Mouse (Mus musculus): ENCODE data around the gene Traf1. TPM values are rescaled to one million over a fixed set of nuclear protein-coding genes. Genes with fewer than 3 reads are reported as not detected.

Traf1 gene
- polyA plus RNA-seq (2014; fragmentation: Nextera tagmentation; extraction: Ambion mirVana): 0.32 and 0.34 TPM in 2 replicates

DNA sequence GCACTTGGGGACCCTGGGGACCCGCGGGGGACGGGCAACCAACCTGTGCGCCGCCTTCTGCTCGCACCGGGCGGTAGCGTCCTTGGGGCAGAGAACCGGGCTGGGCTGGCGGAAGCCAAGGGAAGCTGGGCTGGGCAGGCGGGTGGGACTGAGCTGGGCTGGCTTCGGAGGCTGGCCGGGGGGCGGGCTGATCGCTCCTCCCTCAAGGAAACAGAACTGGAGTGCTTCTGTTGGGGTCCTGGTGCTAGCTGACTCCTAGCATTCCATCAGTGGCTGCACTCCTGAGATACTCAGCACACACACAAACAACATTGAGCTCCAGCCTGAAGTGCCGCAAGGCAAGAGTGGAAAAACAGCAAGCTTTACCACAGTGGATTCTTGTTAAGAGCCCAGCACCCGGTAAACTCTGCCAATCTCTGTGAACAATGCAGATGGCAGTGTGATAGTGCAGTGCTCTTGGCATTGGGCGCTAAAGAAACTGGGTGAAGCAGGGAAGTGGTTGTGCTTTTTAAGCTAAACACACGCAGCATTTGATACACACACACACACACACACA is at the start of gene Traf1:
Traf1 (minus strand) TSS at position 292 of the 556 bp plus-strand sequence.
- Histone ChIP-seq H3K4me3 (ENCODE audit: low read depth, low read length) (no peak within 1 kb of the TSS), H3K4me2 (no peak within 1 kb of the TSS; the same call in 1 of the 2 replicates), H3K4me1 (ENCODE audit: control insufficient read depth, insufficient read depth, low read length) (no peaks in the 10 kb centered on the region), H3K9ac (ENCODE audit: low read length) (no peak within 1 kb of the TSS), H3K27ac (ENCODE audit: low read depth, low read length) (no peak within 1 kb of the TSS), H3K36me3 (ENCODE audit: control insufficient read depth, insufficient read depth, low read length) (no peaks in the 10 kb centered on the region), H3K27me3 (ENCODE audit: control insufficient read depth, insufficient read depth, low read length) (no peaks in the 10 kb centered on the region), H3K9me3 (ENCODE audit: control insufficient read depth, low read length) (no peaks in the 10 kb centered on the region)
- no peak for ATAC-seq (ENCODE audit: low FRiP score)
- WGBS: 21% methylated on average over 20 of the region's 20 CpGs
- DNase-seq (ENCODE audit: low spot score, missing footprints): no peak

DNA sequence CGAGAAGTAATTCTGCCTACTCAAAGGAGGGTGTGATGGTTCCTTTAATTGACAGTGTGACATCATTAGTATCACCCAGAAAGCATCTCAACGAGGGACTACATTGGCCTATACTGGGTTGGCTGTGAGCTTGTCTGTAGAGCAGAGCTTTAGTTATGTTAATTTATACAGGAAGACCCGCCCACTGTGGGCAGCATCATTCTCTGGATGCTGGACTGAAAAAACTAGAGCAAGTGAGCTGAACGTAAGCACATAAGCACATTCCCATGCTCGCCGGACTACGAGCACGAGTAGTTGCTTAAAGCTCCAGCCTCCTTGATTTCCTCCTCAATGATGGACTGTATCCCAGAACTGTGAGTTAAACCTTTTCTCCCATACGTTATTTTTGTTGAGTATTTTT is 37.4 kb upstream of the Traf1 start:
- Histone ChIP-seq H3K9ac (ENCODE audit: low read length) (no peak overlapping the region), H3K27me3 (ENCODE audit: control insufficient read depth, insufficient read depth, low read length) (no peaks in the 10 kb centered on the region), H3K36me3 (ENCODE audit: control insufficient read depth, insufficient read depth, low read length) (no peaks in the 10 kb centered on the region), H3K27ac (ENCODE audit: low read depth, low read length) (no peak overlapping the region), H3K4me2 (no peak overlapping the region), H3K4me1 (ENCODE audit: control insufficient read depth, insufficient read depth, low read length) (peaks cover 2% of the 10 kb centered on the region), H3K4me3 (ENCODE audit: low read depth, low read length) (no peak overlapping the region), H3K9me3 (ENCODE audit: control insufficient read depth, low read length) (no peaks in the 10 kb centered on the region)
- DNase-seq (ENCODE audit: low spot score, missing footprints): no peak
- ATAC-seq (ENCODE audit: low FRiP score): no peak
- 84% methylated on average over 9 of the region's 9 CpGs for WGBS

DNA sequence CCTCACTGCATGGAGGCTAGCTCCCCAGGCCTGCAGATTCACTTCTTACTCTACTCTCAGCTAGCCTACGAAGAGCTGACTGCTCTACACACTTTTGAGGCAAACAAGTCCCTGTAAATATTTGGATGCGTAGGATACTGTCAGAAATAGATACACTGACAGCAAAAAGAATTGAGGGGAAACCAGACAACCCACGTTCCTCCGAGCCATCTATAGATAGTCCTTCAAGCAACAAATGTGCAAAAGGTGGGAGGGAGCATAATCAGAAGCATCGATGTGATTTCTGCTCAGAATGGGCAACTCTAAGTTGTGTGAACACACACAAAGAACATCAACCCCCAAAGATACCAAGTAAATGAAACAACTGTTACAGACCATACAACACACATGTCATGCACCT is 34.9 kb upstream of the Traf1 start:
- WGBS: 87% methylated on average over 5 of the region's 5 CpGs
- H3K9ac ChIP-seq (ENCODE audit: low read length): no peak overlapping the region
- H3K27ac ChIP-seq (ENCODE audit: low read depth, low read length): no peak overlapping the region

DNA sequence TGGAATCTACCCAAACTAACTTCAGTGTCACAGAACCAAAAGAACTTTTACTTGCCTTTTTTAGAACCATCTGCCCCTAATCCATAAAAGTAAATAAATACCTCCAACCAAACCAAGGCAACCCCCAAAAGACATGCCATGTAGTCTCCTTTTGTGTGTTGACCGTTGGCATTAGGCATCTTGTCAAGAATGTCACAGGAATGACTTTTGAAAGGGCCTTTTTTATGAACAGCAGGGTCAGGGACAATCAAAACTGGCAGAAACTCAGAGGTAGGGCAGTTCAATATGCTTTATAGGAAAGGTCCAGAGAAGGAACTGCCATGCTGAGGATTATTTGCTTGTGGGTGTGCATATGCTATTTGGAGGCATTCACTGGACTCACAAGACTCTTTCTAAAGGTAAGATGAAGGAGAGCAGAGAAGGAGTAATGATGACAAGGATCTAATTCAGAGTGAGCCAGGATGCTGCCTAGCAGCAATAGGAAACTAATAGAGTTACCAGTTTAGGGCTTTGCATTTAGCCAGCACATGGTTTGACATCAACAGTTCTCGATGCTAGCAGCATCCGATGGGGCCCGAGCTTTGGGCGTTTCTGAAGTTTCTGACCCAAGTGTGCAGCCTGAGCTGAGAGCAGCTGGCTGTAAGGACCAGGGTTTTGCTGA is 32.3 kb upstream of the Traf1 start:
- no peak overlapping the region for H3K9ac ChIP-seq (ENCODE audit: low read length)
- no peaks in the 10 kb centered on the region for H3K36me3 ChIP-seq (ENCODE audit: control insufficient read depth, insufficient read depth, low read length)
- 37% methylated on average over 5 of the region's 5 CpGs for WGBS
- peak overlapping the region; percentile 8; the same call in 1 of the 2 replicates for H3K4me2 ChIP-seq
- peak overlapping the region; percentile 71 for H3K27ac ChIP-seq (ENCODE audit: low read depth, low read length)
- DNase-seq (ENCODE audit: low spot score, missing footprints): peak; percentile 90
- no peak overlapping the region for H3K4me3 ChIP-seq (ENCODE audit: low read depth, low read length)
- no peaks in the 10 kb centered on the region for H3K9me3 ChIP-seq (ENCODE audit: control insufficient read depth, low read length)
- peak; percentile 57 for ATAC-seq (ENCODE audit: low FRiP score)
- H3K4me1 ChIP-seq (ENCODE audit: control insufficient read depth, insufficient read depth, low read length): peaks cover 15% of the 10 kb centered on the region
- no peaks in the 10 kb centered on the region for H3K27me3 ChIP-seq (ENCODE audit: control insufficient read depth, insufficient read depth, low read length)

More for the DNA sequence above, 34.9 kb upstream of the Traf1 start:
- Histone ChIP-seq H3K36me3 (ENCODE audit: control insufficient read depth, insufficient read depth, low read length) (no peaks in the 10 kb centered on the region), H3K4me1 (ENCODE audit: control insufficient read depth, insufficient read depth, low read length) (peaks cover 15% of the 10 kb centered on the region), H3K4me3 (ENCODE audit: low read depth, low read length) (no peak overlapping the region), H3K27me3 (ENCODE audit: control insufficient read depth, insufficient read depth, low read length) (no peaks in the 10 kb centered on the region), H3K4me2 (no peak overlapping the region), H3K9me3 (ENCODE audit: control insufficient read depth, low read length) (no peaks in the 10 kb centered on the region)
- ATAC-seq (ENCODE audit: low FRiP score) (no peak), DNase-seq (ENCODE audit: low spot score, missing footprints) (no peak)

DNA sequence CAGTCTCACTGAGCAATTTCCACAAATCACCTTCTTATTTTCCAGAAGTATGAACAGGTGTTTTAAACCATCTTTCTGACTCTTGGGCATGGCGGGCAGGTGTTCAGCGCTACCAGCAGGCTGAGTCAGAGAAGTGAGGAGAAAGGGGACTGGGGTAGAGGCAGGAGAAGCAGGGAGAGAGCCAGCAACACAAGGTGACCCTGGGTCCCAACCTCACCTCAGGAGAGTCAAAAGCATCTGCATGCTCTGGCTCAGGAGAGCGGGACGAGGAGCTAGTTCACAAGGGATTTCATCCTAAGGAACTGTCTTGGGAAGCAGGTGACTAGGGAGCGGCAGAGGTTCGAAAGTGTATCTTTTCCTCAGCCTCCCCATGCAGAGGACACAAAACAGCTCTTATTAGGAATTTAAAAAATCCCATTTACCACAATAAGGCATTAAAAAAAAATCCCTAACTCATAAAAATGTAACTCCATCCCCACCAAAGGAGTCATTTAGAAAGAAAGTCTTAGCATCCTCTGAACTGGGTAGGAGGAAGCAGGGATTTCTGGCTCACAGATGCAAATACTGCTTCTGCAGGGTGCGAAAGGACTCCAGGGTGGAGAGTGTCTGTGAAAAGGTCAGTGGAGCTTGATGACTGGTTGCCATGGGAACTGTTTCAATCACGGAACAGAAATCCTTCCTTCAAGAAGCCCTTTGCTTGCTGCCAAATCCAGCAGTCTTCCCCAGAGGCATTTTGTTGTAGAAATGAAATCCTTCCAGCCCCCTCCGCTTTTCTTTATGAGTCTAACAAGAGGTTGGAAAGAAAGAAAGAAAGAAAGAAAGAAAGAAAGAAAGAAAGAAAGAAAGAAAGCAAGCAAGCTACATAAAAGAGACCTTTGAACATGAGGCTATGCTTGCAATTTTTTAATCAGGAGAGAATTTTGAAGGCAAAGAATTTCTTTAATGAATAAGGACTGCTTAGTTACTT is 31.4 kb upstream of the Traf1 start:
- H3K27ac ChIP-seq (ENCODE audit: low read depth, low read length): peak overlapping the region; percentile 75
- no peaks in the 10 kb centered on the region for H3K36me3 ChIP-seq (ENCODE audit: control insufficient read depth, insufficient read depth, low read length)
- H3K4me3 ChIP-seq (ENCODE audit: low read depth, low read length): no peak overlapping the region
- 0 out of 2 replicates have a peak overlapping the region, but pooled peaks have one; percentile 20 for H3K9ac ChIP-seq (ENCODE audit: low read length)
- WGBS: 7% methylated on average over 9 of the region's 9 CpGs
- H3K27me3 ChIP-seq (ENCODE audit: control insufficient read depth, insufficient read depth, low read length): no peaks in the 10 kb centered on the region
- DNase-seq (ENCODE audit: low spot score, missing footprints) (peak; percentile 92), ATAC-seq (ENCODE audit: low FRiP score) (peak; percentile 93)
- H3K4me2 ChIP-seq: peak overlapping the region; percentile 36
- H3K9me3 ChIP-seq (ENCODE audit: control insufficient read depth, low read length): no peaks in the 10 kb centered on the region
- H3K4me1 ChIP-seq (ENCODE audit: control insufficient read depth, insufficient read depth, low read length): peaks cover 15% of the 10 kb centered on the region

DNA sequence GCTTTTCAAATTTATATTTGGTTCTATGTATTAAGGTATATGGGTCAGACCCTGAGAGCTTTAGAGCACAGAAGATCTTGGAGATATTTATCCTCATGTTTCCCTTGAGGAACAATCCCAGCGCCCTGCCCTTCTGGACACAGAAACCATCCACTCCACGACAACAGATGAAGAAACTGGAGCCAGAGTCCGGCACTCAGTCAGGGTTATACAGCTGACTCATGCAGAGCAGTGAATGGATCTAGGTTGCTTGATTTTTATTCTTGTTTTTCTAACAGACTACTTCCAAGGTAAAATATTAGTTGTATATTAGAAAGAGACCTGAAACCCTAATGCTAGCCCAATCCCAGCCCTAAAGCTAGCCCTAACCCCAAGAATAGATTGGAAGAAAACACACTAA is 30.4 kb upstream of the Traf1 start:
- no peak overlapping the region for H3K9ac ChIP-seq (ENCODE audit: low read length)
- H3K9me3 ChIP-seq (ENCODE audit: control insufficient read depth, low read length): no peaks in the 10 kb centered on the region
- no peak for ATAC-seq (ENCODE audit: low FRiP score)
- H3K4me1 ChIP-seq (ENCODE audit: control insufficient read depth, insufficient read depth, low read length): peaks cover 15% of the 10 kb centered on the region
- DNase-seq (ENCODE audit: low spot score, missing footprints): peak; percentile 73
- 72% methylated on average over 3 of the region's 3 CpGs for WGBS
- no peak overlapping the region for H3K4me2 ChIP-seq
- no peak overlapping the region for H3K4me3 ChIP-seq (ENCODE audit: low read depth, low read length)
- H3K27me3 ChIP-seq (ENCODE audit: control insufficient read depth, insufficient read depth, low read length): no peaks in the 10 kb centered on the region
- no peak overlapping the region; the same call in 1 of the 2 replicates for H3K27ac ChIP-seq (ENCODE audit: low read depth, low read length)
- H3K36me3 ChIP-seq (ENCODE audit: control insufficient read depth, insufficient read depth, low read length): no peaks in the 10 kb centered on the region

DNA sequence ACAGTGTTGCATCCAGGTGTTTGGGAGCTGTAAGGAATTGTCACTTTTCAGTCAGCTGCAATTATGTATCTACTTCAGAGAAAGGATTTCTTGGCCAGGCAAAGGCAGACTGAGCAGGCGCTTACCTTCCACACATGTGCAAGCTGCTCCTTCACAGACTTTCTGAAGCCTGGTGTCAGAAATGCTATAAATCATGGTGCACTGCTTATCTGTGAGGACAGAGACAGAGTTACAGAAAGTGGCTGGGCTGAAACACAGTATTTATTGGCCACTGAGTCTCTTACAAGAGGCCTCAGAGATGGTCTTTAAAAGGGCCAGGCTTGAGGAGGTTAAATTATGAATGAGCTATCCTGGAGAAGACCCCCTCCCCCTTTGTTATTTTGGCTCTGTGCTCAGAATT is 28.2 kb upstream of the Traf1 start:
- H3K27ac ChIP-seq (ENCODE audit: low read depth, low read length): no peak overlapping the region
- H3K9ac ChIP-seq (ENCODE audit: low read length): no peak overlapping the region
- H3K9me3 ChIP-seq (ENCODE audit: control insufficient read depth, low read length): no peaks in the 10 kb centered on the region
- peak; percentile 53 for DNase-seq (ENCODE audit: low spot score, missing footprints)
- H3K27me3 ChIP-seq (ENCODE audit: control insufficient read depth, insufficient read depth, low read length): no peaks in the 10 kb centered on the region
- 88% methylated on average over 1 of the region's 1 CpGs for WGBS
- no peak overlapping the region for H3K4me2 ChIP-seq
- H3K36me3 ChIP-seq (ENCODE audit: control insufficient read depth, insufficient read depth, low read length): no peaks in the 10 kb centered on the region
- no peak overlapping the region for H3K4me3 ChIP-seq (ENCODE audit: low read depth, low read length)
- H3K4me1 ChIP-seq (ENCODE audit: control insufficient read depth, insufficient read depth, low read length): peaks cover 15% of the 10 kb centered on the region
- no peak for ATAC-seq (ENCODE audit: low FRiP score)

DNA sequence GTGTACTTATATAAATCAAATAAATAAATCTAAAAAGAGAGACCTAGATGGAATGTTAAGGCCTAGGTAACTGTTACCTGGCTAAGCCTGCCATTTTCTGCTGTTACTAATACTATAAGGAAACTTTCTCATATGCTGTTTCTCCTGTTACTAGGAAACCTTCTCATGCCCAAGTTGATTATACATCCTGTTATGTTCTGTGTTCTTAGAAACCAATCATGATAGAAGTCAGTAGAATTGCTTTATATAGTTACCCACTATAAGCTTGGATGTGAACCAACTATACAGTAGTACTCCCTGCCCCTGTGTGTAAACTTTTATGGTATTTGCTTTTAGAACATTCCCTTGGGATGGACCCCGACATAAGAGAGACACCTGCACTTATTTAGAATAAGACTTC is 26.0 kb upstream of the Traf1 start:
- peak; percentile 39 for DNase-seq (ENCODE audit: low spot score, missing footprints)
- Histone ChIP-seq H3K27ac (ENCODE audit: low read depth, low read length) (no peak overlapping the region), H3K36me3 (ENCODE audit: control insufficient read depth, insufficient read depth, low read length) (no peaks in the 10 kb centered on the region), H3K9me3 (ENCODE audit: control insufficient read depth, low read length) (no peaks in the 10 kb centered on the region), H3K4me3 (ENCODE audit: low read depth, low read length) (no peak overlapping the region), H3K4me2 (no peak overlapping the region), H3K9ac (ENCODE audit: low read length) (no peak overlapping the region), H3K4me1 (ENCODE audit: control insufficient read depth, insufficient read depth, low read length) (peaks cover 6% of the 10 kb centered on the region), H3K27me3 (ENCODE audit: control insufficient read depth, insufficient read depth, low read length) (no peaks in the 10 kb centered on the region)
- ATAC-seq (ENCODE audit: low FRiP score): no peak
- 89% methylated on average over 1 of the region's 1 CpGs for WGBS

DNA sequence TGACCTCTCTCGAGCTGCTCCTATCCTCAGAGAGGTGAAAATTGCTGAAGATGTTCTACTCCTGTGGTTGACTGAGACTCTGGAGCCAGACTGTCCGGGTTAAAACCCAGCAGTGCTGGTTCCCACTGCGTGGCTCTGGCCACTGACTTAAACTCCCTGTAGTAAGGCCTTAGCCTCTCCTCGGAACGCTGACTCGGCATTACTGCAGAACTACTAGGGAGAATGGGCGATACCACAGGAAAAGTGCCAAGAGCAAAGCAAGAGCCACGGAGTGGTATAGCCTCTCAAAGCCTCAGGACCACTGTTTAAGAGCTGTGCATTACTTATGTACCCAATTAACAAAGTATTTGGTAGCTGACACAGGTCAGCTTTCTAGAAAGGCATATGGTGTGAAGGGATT is 23.3 kb upstream of the Traf1 start:
- Histone ChIP-seq H3K36me3 (ENCODE audit: control insufficient read depth, insufficient read depth, low read length) (no peaks in the 10 kb centered on the region), H3K4me2 (no peak overlapping the region), H3K27ac (ENCODE audit: low read depth, low read length) (no peak overlapping the region), H3K9me3 (ENCODE audit: control insufficient read depth, low read length) (no peaks in the 10 kb centered on the region), H3K9ac (ENCODE audit: low read length) (no peak overlapping the region), H3K4me3 (ENCODE audit: low read depth, low read length) (no peak overlapping the region), H3K4me1 (ENCODE audit: control insufficient read depth, insufficient read depth, low read length) (peaks cover 6% of the 10 kb centered on the region), H3K27me3 (ENCODE audit: control insufficient read depth, insufficient read depth, low read length) (no peaks in the 10 kb centered on the region)
- WGBS: 91% methylated on average over 8 of the region's 8 CpGs
- DNase-seq (ENCODE audit: low spot score, missing footprints): no peak
- no peak for ATAC-seq (ENCODE audit: low FRiP score)

Measured in midbrain, embryonic 11.5 days (tissue).